Mouse (Mus musculus): Measurements from ENCODE around the gene Med10. TPM values are rescaled to one million over a fixed set of nuclear protein-coding genes. Genes with fewer than 3 reads are reported as not detected.

The Med10 gene
- polyA plus RNA-seq, 1 experiment = 63.2 TPM

GRCm38 (mm10) chr13:69825396-69826095 is 23.4 kb downstream of the Med10 start:
- Histone ChIP-seq H3K4me1 (ENCODE audit: control insufficient read depth, insufficient read depth, low read length) (no peaks in the 10 kb centered on the region), H3K27ac (ENCODE audit: insufficient read depth, low read length) (no peak overlapping the region), H3K4me3 (ENCODE audit: insufficient read depth, low read length) (no peak overlapping the region)
- TF ChIP-seq CTCF (IDR thresholded peaks at IDR 0.05; ENCODE audit: borderline replicate concordance, insufficient read depth, low read length) (no peak), POLR2A (IDR thresholded peaks at IDR 0.05; ENCODE audit: low read depth, low read length) (no peak)

- TF ChIP-seq POLR2A (IDR thresholded peaks at IDR 0.05; ENCODE audit: low read depth, low read length) (no peak), CTCF (IDR thresholded peaks at IDR 0.05; ENCODE audit: borderline replicate concordance, insufficient read depth, low read length) (no peak)
- H3K4me3 ChIP-seq (ENCODE audit: insufficient read depth, low read length) = no peak overlapping the region
- H3K27ac ChIP-seq (ENCODE audit: insufficient read depth, low read length) = no peak overlapping the region
- no peaks in the 10 kb centered on the region for H3K4me1 ChIP-seq (ENCODE audit: control insufficient read depth, insufficient read depth, low read length)
Measured at GRCm38 (mm10) chr13:69830606-69831005, 28.4 kb downstream of the Med10 start.

- H3K27ac ChIP-seq (ENCODE audit: insufficient read depth, low read length) = no peak overlapping the region
- H3K4me1 ChIP-seq (ENCODE audit: control insufficient read depth, insufficient read depth, low read length) = no peaks in the 10 kb centered on the region
- H3K4me3 ChIP-seq (ENCODE audit: insufficient read depth, low read length) = no peak overlapping the region
- TF ChIP-seq CTCF (IDR thresholded peaks at IDR 0.05; ENCODE audit: borderline replicate concordance, insufficient read depth, low read length) (no peak), POLR2A (IDR thresholded peaks at IDR 0.05; ENCODE audit: low read depth, low read length) (no peak)
Measured at GRCm38 (mm10) chr13:69832578-69832977, 30.4 kb downstream of the Med10 start.

- no peak overlapping the region for H3K27ac ChIP-seq (ENCODE audit: insufficient read depth, low read length)
- no peaks in the 10 kb centered on the region for H3K4me1 ChIP-seq (ENCODE audit: control insufficient read depth, insufficient read depth, low read length)
- TF ChIP-seq CTCF (IDR thresholded peaks at IDR 0.05; ENCODE audit: borderline replicate concordance, insufficient read depth, low read length) = no peak
- TF ChIP-seq POLR2A (IDR thresholded peaks at IDR 0.05; ENCODE audit: low read depth, low read length) = no peak
- no peak overlapping the region for H3K4me3 ChIP-seq (ENCODE audit: insufficient read depth, low read length)
Measured at GRCm38 (mm10) chr13:69833416-69833815, 31.2 kb downstream of the Med10 start.

- no peak overlapping the region for H3K4me3 ChIP-seq (ENCODE audit: insufficient read depth, low read length)
- TF ChIP-seq CTCF (IDR thresholded peaks at IDR 0.05; ENCODE audit: borderline replicate concordance, insufficient read depth, low read length) = no peak
- no peak for TF ChIP-seq POLR2A (IDR thresholded peaks at IDR 0.05; ENCODE audit: low read depth, low read length)
- H3K27ac ChIP-seq (ENCODE audit: insufficient read depth, low read length) = no peak overlapping the region
- no peaks in the 10 kb centered on the region for H3K4me1 ChIP-seq (ENCODE audit: control insufficient read depth, insufficient read depth, low read length)
Measured at GRCm38 (mm10) chr13:69845592-69845991, 43.4 kb downstream of the Med10 start.

- no peak overlapping the region for H3K4me3 ChIP-seq (ENCODE audit: insufficient read depth, low read length)
- TF ChIP-seq POLR2A (IDR thresholded peaks at IDR 0.05; ENCODE audit: low read depth, low read length) (no peak), CTCF (IDR thresholded peaks at IDR 0.05; ENCODE audit: borderline replicate concordance, insufficient read depth, low read length) (no peak)
- no peak overlapping the region for H3K27ac ChIP-seq (ENCODE audit: insufficient read depth, low read length)
- H3K4me1 ChIP-seq (ENCODE audit: control insufficient read depth, insufficient read depth, low read length) = no peaks in the 10 kb centered on the region
Measured at GRCm38 (mm10) chr13:69849579-69849978, 47.4 kb downstream of the Med10 start.

GRCm38 (mm10) chr13:69852313-69852712 is 50.1 kb downstream of the Med10 start:
- TF ChIP-seq CTCF (IDR thresholded peaks at IDR 0.05; ENCODE audit: borderline replicate concordance, insufficient read depth, low read length) = no peak
- TF ChIP-seq POLR2A (IDR thresholded peaks at IDR 0.05; ENCODE audit: low read depth, low read length) = no peak
- H3K27ac ChIP-seq (ENCODE audit: insufficient read depth, low read length) = no peak overlapping the region
- H3K4me1 ChIP-seq (ENCODE audit: control insufficient read depth, insufficient read depth, low read length) = no peaks in the 10 kb centered on the region
- no peak overlapping the region for H3K4me3 ChIP-seq (ENCODE audit: insufficient read depth, low read length)

GRCm38 (mm10) chr13:69853425-69854043 is 51.3 kb downstream of the Med10 start:
- Histone ChIP-seq H3K4me3 (ENCODE audit: insufficient read depth, low read length) (no peak overlapping the region), H3K27ac (ENCODE audit: insufficient read depth, low read length) (no peak overlapping the region), H3K4me1 (ENCODE audit: control insufficient read depth, insufficient read depth, low read length) (no peaks in the 10 kb centered on the region)
- TF ChIP-seq POLR2A (IDR thresholded peaks at IDR 0.05; ENCODE audit: low read depth, low read length) = no peak
- TF ChIP-seq CTCF (IDR thresholded peaks at IDR 0.05; ENCODE audit: borderline replicate concordance, insufficient read depth, low read length) = no peak

GRCm38 (mm10) chr13:69855941-69856340 is 53.7 kb downstream of the Med10 start:
- no peak for TF ChIP-seq POLR2A (IDR thresholded peaks at IDR 0.05; ENCODE audit: low read depth, low read length)
- TF ChIP-seq CTCF (IDR thresholded peaks at IDR 0.05; ENCODE audit: borderline replicate concordance, insufficient read depth, low read length) = no peak
- no peaks in the 10 kb centered on the region for H3K4me1 ChIP-seq (ENCODE audit: control insufficient read depth, insufficient read depth, low read length)
- H3K27ac ChIP-seq (ENCODE audit: insufficient read depth, low read length) = no peak overlapping the region
- H3K4me3 ChIP-seq (ENCODE audit: insufficient read depth, low read length) = no peak overlapping the region

- TF ChIP-seq POLR2A (IDR thresholded peaks at IDR 0.05; ENCODE audit: low read depth, low read length) (no peak), CTCF (IDR thresholded peaks at IDR 0.05; ENCODE audit: borderline replicate concordance, insufficient read depth, low read length) (no peak)
- Histone ChIP-seq H3K4me1 (ENCODE audit: control insufficient read depth, insufficient read depth, low read length) (no peaks in the 10 kb centered on the region), H3K27ac (ENCODE audit: insufficient read depth, low read length) (no peak overlapping the region), H3K4me3 (ENCODE audit: insufficient read depth, low read length) (no peak overlapping the region)
Measured at GRCm38 (mm10) chr13:69862276-69862675, 60.1 kb downstream of the Med10 start.
